Mouse (Mus musculus): ENCODE results near the gene Cacna1a.

DNA sequence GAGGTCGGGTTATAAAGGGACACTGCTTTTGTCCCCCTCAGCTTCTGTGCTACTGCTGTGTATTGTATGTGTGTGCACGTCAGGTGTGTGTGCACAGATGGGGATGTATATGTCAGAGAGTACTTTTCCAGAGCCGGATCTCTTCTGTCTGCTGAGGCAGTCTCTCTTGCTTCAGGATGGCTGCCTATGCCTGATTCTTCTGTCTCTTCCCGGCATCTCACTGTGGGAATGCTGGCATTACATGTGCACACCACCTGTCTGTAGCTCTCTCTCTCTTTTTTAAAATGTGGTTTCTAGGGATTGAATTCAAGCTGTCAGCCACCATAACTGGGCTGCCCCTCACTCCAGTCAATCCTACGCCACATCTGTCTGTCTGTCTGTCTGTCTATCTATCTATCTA lies 12.4 kb upstream of the Cacna1a start:
- TF ChIP-seq FLI1 (IDR thresholded peaks at IDR 0.05; ENCODE audit: low read length): no peak
- no peak for TF ChIP-seq GATA1 (IDR thresholded peaks at IDR 0.05; ENCODE audit: borderline replicate concordance, low read length)
